In genomic region chr17:29411821-29412425, GRCm38 (mm10) we compare ENCODE assay signal across 19 mouse cellular contexts. TPM values are rescaled to one million over a fixed set of nuclear protein-coding genes. Genes with fewer than 3 reads are reported as not detected.
DNase-seq lines count a peak whose midpoint lies in the region; ATAC-seq and TF ChIP-seq lines count a peak whose summit lies in the region.
"Had no signal": no experiment of that assay in that cellular context is flagged by ENCODE, and none has a peak within 500 bp of the region (broad histone marks: within the 10 kb centered on the region; RNA-seq: fewer than 3 reads in every experiment).

No protein-coding gene starts in this region.

- H3K36me3 ChIP-seq in limb, embryonic 12.5 days = no peaks in the 10 kb centered on the region
- no peaks in the 10 kb centered on the region for H3K36me3 ChIP-seq in limb, embryonic 10.5 days
- H3K36me3 ChIP-seq in CH12.LX (replicated peaks in 1 of 2; ENCODE audit: control insufficient read depth in 1 of 2, insufficient read depth in 1 of 2, low read length in 1 of 2) = peaks cover 0 to 8% of the 10 kb centered on the region in 2 experiments
- no peaks in the 10 kb centered on the region for H3K36me3 ChIP-seq in neural tube, embryonic 15.5 days
- H3K36me3 ChIP-seq: embryonic facial prominence, embryonic 10.5 days; heart, embryonic 13.5 days; hindbrain, embryonic 15.5 days had no signal

- no peak for ATAC-seq in limb, embryonic 12.5 days (ENCODE audit: insufficient number of reproducible peaks, insufficient read depth, low FRiP score, low TSS enrichment, low read depth)
- ATAC-seq in neural tube, embryonic 15.5 days (ENCODE audit: low FRiP score) = no peak
- ATAC-seq: activated CD4-positive, CD25-positive, alpha-beta regulatory T cell, adult 4 months; forebrain, embryonic 13.5 days; Patski had no signal

- WGBS in limb, embryonic 12.5 days = 43% methylated on average over 8 of the region's 8 CpGs
- WGBS in limb, embryonic 10.5 days = 48% methylated on average over 8 of the region's 8 CpGs
- WGBS in neural tube, embryonic 15.5 days = 31% methylated on average over 8 of the region's 8 CpGs

- in situ Hi-C loops in CH12.LX (cut with MboI; ENCODE audit: low pct_ligation_motif_present, low pct_unique_long_range_greater_than_20kb, low sequenced_read_pairs) = no loop called here

- H3K4me1 ChIP-seq in limb, embryonic 12.5 days (replicated peaks) = peaks cover 17% of the 10 kb centered on the region
- peaks cover 36% of the 10 kb centered on the region for H3K4me1 ChIP-seq in limb, embryonic 10.5 days
- H3K4me1 ChIP-seq in CH12.LX (ENCODE audit: control insufficient read depth in 1 of 2, insufficient read depth in 2 of 2) = peaks cover 30 to 56% of the 10 kb centered on the region in 2 experiments
- peaks cover 8% of the 10 kb centered on the region for H3K4me1 ChIP-seq in neural tube, embryonic 15.5 days

- dilution Hi-C loops in CH12.LX (cut with MboI; ENCODE audit: extremely low pct_ligation_motif_present, extremely low pct_unique_long_range_greater_than_20kb, low sequenced_read_pairs) = no loop called here

- no peak for TF ChIP-seq POLR2A in CH12.LX (IDR thresholded peaks at IDR 0.05; ENCODE audit: low read depth, low read length)

- 0 out of 2 replicates have a peak overlapping the region, but pooled peaks have one; percentile 0 for H3K9ac ChIP-seq in limb, embryonic 12.5 days (replicated peaks)
- no peak overlapping the region for H3K9ac ChIP-seq in CH12.LX (ENCODE audit: insufficient read depth, low read depth)
- H3K9ac ChIP-seq in neural tube, embryonic 15.5 days (replicated peaks) = no peak overlapping the region
- H3K9ac ChIP-seq: forebrain, embryonic 13.5 days; heart, embryonic 13.5 days; hindbrain, embryonic 15.5 days had no signal

- no peak for DNase-seq in limb, embryonic 10.5 days (ENCODE audit: low spot score)
- no peak for DNase-seq in CH12.LX (ENCODE audit: extremely low read depth)
- DNase-seq in adrenal gland, postnatal 10 days = peak; percentile 58
- DNase-seq in brain, adult 2 months (ENCODE audit: low read depth, low spot score) = peak; percentile 48
- no peak for DNase-seq in embryo, embryonic 11 days
- DNase-seq: cerebellum, adult 18-20 months; cerebellum, adult 9-11 months; cerebellum, postnatal 36 days; gastrocnemius, postnatal 36 days; heart, adult 11 months; heart, postnatal 36 days had no signal

- TF ChIP-seq EP300 in CH12.LX (IDR thresholded peaks at IDR 0.05; ENCODE audit: low read length) = no peak

- no peak for TF ChIP-seq CTCF in CH12.LX (conservative IDR thresholded peaks at IDR 0.05 in 1 of 2, IDR thresholded peaks at IDR 0.05 in 1 of 2; ENCODE audit: low read depth in 2 of 2, low read length in 2 of 2)

- no peaks in the 10 kb centered on the region for H3K9me3 ChIP-seq in limb, embryonic 12.5 days
- H3K9me3 ChIP-seq in limb, embryonic 10.5 days (replicated peaks) = no peaks in the 10 kb centered on the region
- H3K9me3 ChIP-seq in CH12.LX (replicated peaks; ENCODE audit: low read length) = no peaks in the 10 kb centered on the region
- H3K9me3 ChIP-seq in neural tube, embryonic 15.5 days (replicated peaks) = no peaks in the 10 kb centered on the region
- H3K9me3 ChIP-seq: embryonic facial prominence, embryonic 10.5 days; forebrain, embryonic 13.5 days; heart, embryonic 13.5 days; hindbrain, embryonic 15.5 days had no signal

- no peak overlapping the region for H3K4me2 ChIP-seq in limb, embryonic 12.5 days
- H3K4me2 ChIP-seq in CH12.LX (ENCODE audit: insufficient read depth, low read depth, poor library complexity, severe bottlenecking) = no peak overlapping the region
- no peak overlapping the region for H3K4me2 ChIP-seq in neural tube, embryonic 15.5 days
- H3K4me2 ChIP-seq: forebrain, embryonic 13.5 days; heart, embryonic 13.5 days; hindbrain, embryonic 15.5 days had no signal

- no peaks in the 10 kb centered on the region for H3K27me3 ChIP-seq in limb, embryonic 12.5 days
- H3K27me3 ChIP-seq in limb, embryonic 10.5 days (ENCODE audit: low read depth, poor library complexity, severe bottlenecking) = no peaks in the 10 kb centered on the region
- no peaks in the 10 kb centered on the region for H3K27me3 ChIP-seq in CH12.LX (replicated peaks)
- H3K27me3 ChIP-seq in neural tube, embryonic 15.5 days (replicated peaks) = no peaks in the 10 kb centered on the region; the same call in 1 of the 2 replicates
- H3K27me3 ChIP-seq: heart, embryonic 13.5 days; hindbrain, embryonic 15.5 days; Patski had no signal

- no peak overlapping the region for H3K27ac ChIP-seq in limb, embryonic 12.5 days
- H3K27ac ChIP-seq in limb, embryonic 10.5 days = no peak overlapping the region
- 0 out of 2 replicates have a peak overlapping the region, but pooled peaks have one; percentile 2 for H3K27ac ChIP-seq in CH12.LX (ENCODE audit: insufficient read depth, low read depth)
- H3K27ac ChIP-seq in neural tube, embryonic 15.5 days (replicated peaks) = no peak overlapping the region
- H3K27ac ChIP-seq: embryonic facial prominence, embryonic 10.5 days; forebrain, embryonic 13.5 days; heart, embryonic 13.5 days; hindbrain, embryonic 15.5 days had no signal

- H3K79me2 ChIP-seq in CH12.LX (replicated peaks; ENCODE audit: control insufficient read depth, extremely low read depth, insufficient read depth, poor library complexity, severe bottlenecking) = no peaks in the 10 kb centered on the region

- H3K4me3 ChIP-seq in limb, embryonic 12.5 days (replicated peaks) = no peak overlapping the region
- no peak overlapping the region for H3K4me3 ChIP-seq in limb, embryonic 10.5 days
- no peak overlapping the region for H3K4me3 ChIP-seq in CH12.LX (replicated peaks in 1 of 3; ENCODE audit: low read depth in 2 of 3, low read length in 2 of 3, poor library complexity in 1 of 3)
- H3K4me3 ChIP-seq in neural tube, embryonic 15.5 days (replicated peaks) = no peak overlapping the region
- H3K4me3 ChIP-seq: embryonic facial prominence, embryonic 10.5 days; forebrain, embryonic 13.5 days; heart, embryonic 13.5 days; hindbrain, embryonic 15.5 days had no signal

- TF ChIP-seq RAD21 in CH12.LX (IDR thresholded peaks at IDR 0.05; ENCODE audit: low read depth, low read length) = no peak

TF ChIP-seq in CH12.LX, 34 proteins besides CTCF, POLR2A, EP300 and RAD21:
- TF ChIP-seq BHLHE40 (IDR thresholded peaks at IDR 0.05; ENCODE audit: low read depth, low read length) = 0 out of 2 replicates have a peak, but pooled peaks have one; percentile 1
- TF ChIP-seq HCFC1 (IDR thresholded peaks at IDR 0.05; ENCODE audit: low read depth, low read length) = no peak
TF ChIP-seq in CH12.LX: peak in this region for 1.

RNA-seq across cellular contexts. Expression of gene Fgd2, which starts 51.2 kb away (rescaled TPM):
- 5.6 and 7.1 TPM in 2 replicates for polyA plus RNA-seq in limb, embryonic 12.5 days (2016; fragmentation: Nextera tagmentation; extraction: Ambion mirVana)
- 6.4 and 6.7 TPM in 2 replicates for polyA plus RNA-seq in limb, embryonic 10.5 days (2016; fragmentation: Nextera tagmentation; extraction: Ambion mirVana)
- total RNA-seq in CH12.LX (2012; rRNA removed) (48.3 and 67.6 TPM in 2 replicates), CH12.LX (2014; rRNA removed) (41.7 and 41.9 TPM in 2 replicates)
- polyA plus RNA-seq in CH12.LX (2012; ENCODE audit: insufficient read length, low read depth) = 49.2 and 54.4 TPM in 2 replicates
- total RNA-seq in adrenal gland, postnatal 10 days (2021) = 1 to 10 TPM; 4.6 to 7.4 TPM
- 3.7 and 9.8 TPM in 2 replicates for polyA plus RNA-seq in neural tube, embryonic 15.5 days (2015; fragmentation: Nextera tagmentation; extraction: Ambion mirVana)

Comparison
In these comparisons a context has a peak if more than half of its experiments do, and no peak if none do; other contexts are left out.
1. DNase-seq: peak in adrenal gland, postnatal 10 days (single experiment) and brain, adult 2 months (single experiment); none in limb, embryonic 10.5 days (single experiment), CH12.LX (single experiment) and embryo, embryonic 11 days (single experiment).